Mouse (Mus musculus): ENCODE data around the gene Hspa2.

DNA sequence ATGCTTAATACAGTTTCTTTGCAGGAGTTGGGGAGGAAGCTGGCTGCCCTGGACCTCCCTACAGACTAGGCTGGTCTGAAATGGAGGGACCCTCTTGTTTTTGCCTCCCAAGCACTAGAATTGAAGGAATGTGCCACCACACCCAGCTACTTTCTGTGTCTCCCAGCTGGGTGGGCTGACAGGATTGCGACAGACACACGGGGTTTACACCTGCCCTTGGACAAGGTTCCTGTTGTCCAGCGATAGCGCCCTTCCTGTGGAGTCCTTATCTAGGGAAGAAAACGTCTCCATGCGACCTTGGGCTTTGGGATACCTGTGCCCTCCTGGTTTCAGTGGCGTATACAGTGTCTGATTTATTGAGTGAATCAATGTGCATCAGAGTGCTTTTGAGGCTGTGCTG lies 23.8 kb upstream of the Hspa2 start:
- TF ChIP-seq TAL1 (IDR thresholded peaks at IDR 0.05; ENCODE audit: low read length) (no peak), GATA1 (IDR thresholded peaks at IDR 0.05; ENCODE audit: low read length) (no peak)

Data from erythroblast, embryonic 14.5 days (primary cell).